Mouse (Mus musculus): ENCODE measurements around the gene Pcp4l1.
"Not testable (repeated sequence)": the region's sequence is repeated elsewhere in the genome, so short reads cannot be mapped to it uniquely, and the experiment has no call there.

Pcp4l1 gene

GRCm38 (mm10) chr1:171195887-171196397 lies at the start of gene Pcp4l1:
Gene Pcp4l1, minus strand, starts transcription at chr1:171196268.
- DNase-seq (ENCODE audit: low spot score in 2 of 2) = peak in 1 of 2 experiments; percentile 47

- DNase-seq (ENCODE audit: low spot score in 2 of 2) = no peak
These were observed 49.3 kb upstream of the Pcp4l1 start for GRCm38 (mm10) chr1:171245353-171245752.

- not testable (repeated sequence) for DNase-seq (ENCODE audit: low spot score in 2 of 2)
These were observed 45.9 kb upstream of the Pcp4l1 start for GRCm38 (mm10) chr1:171241952-171242351.

- no peak for DNase-seq (ENCODE audit: low spot score in 2 of 2)
These were observed 44.8 kb upstream of the Pcp4l1 start for GRCm38 (mm10) chr1:171240911-171241310.

GRCm38 (mm10) chr1:171239992-171240744 lies 44.1 kb upstream of the Pcp4l1 start:
- DNase-seq (ENCODE audit: low spot score in 2 of 2) = peak in 1 of 2 experiments; percentile 62

- peak in 1 of 2 experiments; percentile 56 for DNase-seq (ENCODE audit: low spot score in 2 of 2)
These were observed 42.4 kb upstream of the Pcp4l1 start for GRCm38 (mm10) chr1:171238463-171238862.

GRCm38 (mm10) chr1:171237438-171237837 lies 41.4 kb upstream of the Pcp4l1 start:
- no peak for DNase-seq (ENCODE audit: low spot score in 2 of 2)

- no peak for DNase-seq (ENCODE audit: low spot score in 2 of 2)
These were observed 39.7 kb upstream of the Pcp4l1 start for GRCm38 (mm10) chr1:171235791-171236190.

GRCm38 (mm10) chr1:171234538-171234937 lies 38.5 kb upstream of the Pcp4l1 start:
- DNase-seq (ENCODE audit: low spot score in 2 of 2) = no peak

GRCm38 (mm10) chr1:171234126-171234525 lies 38.1 kb upstream of the Pcp4l1 start, which contains the start of gene Fcer1g:
Gene Fcer1g, minus strand, starts transcription at chr1:171234365.
- DNase-seq (ENCODE audit: low spot score in 2 of 2) = no peak

GRCm38 (mm10) chr1:171232800-171233730 lies 37.0 kb upstream of the Pcp4l1 start:
- DNase-seq (ENCODE audit: low spot score in 2 of 2) = no peak

GRCm38 (mm10) chr1:171232348-171232747 lies 36.3 kb upstream of the Pcp4l1 start:
- DNase-seq (ENCODE audit: low spot score in 2 of 2) = no peak

GRCm38 (mm10) chr1:171231844-171232243 lies 35.8 kb upstream of the Pcp4l1 start:
- DNase-seq (ENCODE audit: low spot score in 2 of 2) = no peak

- DNase-seq (ENCODE audit: low spot score in 2 of 2) = no peak
These were observed 34.1 kb upstream of the Pcp4l1 start for GRCm38 (mm10) chr1:171230215-171230614.

- DNase-seq (ENCODE audit: low spot score in 2 of 2) = no peak
These were observed 33.7 kb upstream of the Pcp4l1 start for GRCm38 (mm10) chr1:171229750-171230149.

- no peak for DNase-seq (ENCODE audit: low spot score in 2 of 2)
These were observed 31.8 kb upstream of the Pcp4l1 start for GRCm38 (mm10) chr1:171227879-171228278.

GRCm38 (mm10) chr1:171226780-171227179 lies 30.7 kb upstream of the Pcp4l1 start:
- DNase-seq (ENCODE audit: low spot score in 2 of 2) = no peak

GRCm38 (mm10) chr1:171224857-171225256 lies 28.8 kb upstream of the Pcp4l1 start, which contains the start of gene Apoa2:
Gene Apoa2, plus strand, starts transcription at chr1:171225054.
- no peak for DNase-seq (ENCODE audit: low spot score in 2 of 2)

GRCm38 (mm10) chr1:171223796-171224195 lies 27.7 kb upstream of the Pcp4l1 start:
- no peak for DNase-seq (ENCODE audit: low spot score in 2 of 2)

- DNase-seq (ENCODE audit: low spot score in 2 of 2) = no peak
These were observed 27.1 kb upstream of the Pcp4l1 start for GRCm38 (mm10) chr1:171223168-171223567.

GRCm38 (mm10) chr1:171222238-171223155 lies 26.4 kb upstream of the Pcp4l1 start, which contains the start of gene Tomm40l:
Gene Tomm40l, minus strand, starts transcription at chr1:171222514.
- DNase-seq (ENCODE audit: low spot score in 2 of 2) = peak; percentile 84 to 94
